Mouse (Mus musculus): ENCODE results near the gene Adamtsl1.

- no peak for TF ChIP-seq MAFK (IDR thresholded peaks at IDR 0.05; ENCODE audit: insufficient read depth, low read depth, low read length)
- TF ChIP-seq HCFC1 (IDR thresholded peaks at IDR 0.05; ENCODE audit: borderline replicate concordance, insufficient read depth, low read length) = no peak
Observed at GRCm38 (mm10) chr4:86407200-86407527, 893.2 kb downstream of the Adamtsl1 start.

Measured in ES-E14 (cell line).